Mouse (Mus musculus): Measurements from ENCODE around the gene Mrvi1.

Mrvi1 gene

GRCm38 (mm10) chr7:110823995-110824953 lies 158.0 kb downstream of the Mrvi1 start:
- no peak for DNase-seq (ENCODE audit: low read depth, low spot score)

DNA sequence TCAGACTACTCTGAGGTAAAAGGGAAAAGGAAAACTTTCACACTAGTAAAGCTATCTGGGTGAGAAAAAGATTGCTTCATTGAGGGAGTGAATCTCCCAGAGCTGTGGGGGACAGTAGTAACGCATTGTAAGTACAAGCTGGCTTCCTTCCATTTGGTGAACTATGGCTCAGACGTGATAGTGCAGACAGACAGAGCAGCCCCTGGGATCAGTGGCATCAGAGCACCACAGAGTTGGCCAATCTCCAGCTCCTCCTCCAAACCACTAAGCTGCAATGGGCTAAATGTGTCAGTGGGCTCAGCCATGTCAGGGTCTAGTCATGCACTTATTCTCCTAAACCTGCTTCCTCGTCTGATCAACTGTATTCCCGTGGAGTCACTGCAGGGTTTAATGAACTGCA lies 158.7 kb downstream of the Mrvi1 start:
- no peak for DNase-seq (ENCODE audit: low read depth, low spot score)

DNA sequence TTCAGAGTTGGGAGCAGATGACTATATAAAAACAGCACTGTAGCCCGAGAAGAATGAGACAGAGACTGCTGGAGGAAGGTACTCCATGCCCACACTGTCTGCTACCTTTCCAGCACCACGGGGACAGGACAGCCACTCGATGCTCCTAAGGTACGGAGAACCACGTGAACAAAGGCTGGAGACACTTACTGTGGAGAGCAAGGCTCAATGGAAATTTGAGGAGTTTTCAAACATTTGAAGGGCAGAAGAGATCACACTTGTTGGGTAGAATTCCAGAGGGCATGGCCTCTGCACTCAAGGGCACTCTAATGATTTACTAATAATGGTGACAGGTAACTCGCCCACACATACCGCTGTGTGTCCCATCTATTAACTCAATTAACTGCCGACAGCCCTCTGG lies 159.2 kb downstream of the Mrvi1 start:
- no peak for DNase-seq (ENCODE audit: low read depth, low spot score)

DNA sequence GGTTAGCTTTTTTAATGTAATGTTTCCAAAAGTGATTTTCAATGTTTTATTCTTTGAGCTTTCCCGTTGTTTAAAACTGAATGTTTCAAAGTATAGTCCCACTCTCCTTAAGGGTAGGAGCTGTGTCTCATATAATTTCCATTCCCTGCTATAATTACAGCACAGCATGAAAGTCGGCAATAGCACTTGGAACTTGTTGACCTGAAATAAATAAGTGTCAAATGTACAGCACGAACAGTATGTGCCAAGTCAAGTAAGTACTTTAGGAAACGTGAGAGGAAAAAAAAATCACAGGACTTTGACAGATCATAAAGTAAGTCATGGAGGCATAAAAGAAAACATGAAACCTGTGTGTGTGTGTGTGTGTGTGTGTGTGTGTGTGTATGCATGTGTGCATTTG lies 160.2 kb downstream of the Mrvi1 start:
- DNase-seq (ENCODE audit: low read depth, low spot score), result no peak

DNA sequence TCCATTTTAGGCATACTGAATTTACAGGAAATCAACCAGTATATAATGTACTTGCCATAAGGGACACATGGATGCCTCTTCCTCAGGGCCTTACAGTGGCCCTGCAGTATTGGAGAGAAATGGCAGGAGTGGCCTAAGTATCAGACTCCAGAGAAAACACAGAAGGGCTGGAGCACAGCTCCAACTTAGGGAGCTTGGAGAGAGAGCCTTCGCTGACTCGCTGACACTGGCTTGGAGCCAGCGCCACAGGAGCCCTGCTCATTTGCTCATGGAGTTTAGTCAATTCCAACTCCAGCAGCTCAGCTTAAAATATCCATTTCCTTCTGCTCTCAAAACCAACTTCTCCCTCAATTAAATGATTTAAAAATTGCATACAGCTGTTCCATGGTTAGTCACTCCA lies 160.6 kb downstream of the Mrvi1 start:
- DNase-seq (ENCODE audit: low read depth, low spot score), result no peak

- peak; percentile 49 for DNase-seq (ENCODE audit: low read depth, low spot score)
Measured at GRCm38 (mm10) chr7:110821068-110821467, 161.2 kb downstream of the Mrvi1 start.

- DNase-seq (ENCODE audit: low read depth, low spot score), result no peak
Measured at GRCm38 (mm10) chr7:110818787-110819350, 163.4 kb downstream of the Mrvi1 start.
